Mouse (Mus musculus): ENCODE data around the gene Kdm2b.

Kdm2b gene

GRCm38 (mm10) chr5:122925534-122925958, 64.1 kb downstream of the Kdm2b start:
- DNase-seq (ENCODE audit: low spot score), result peak; percentile 52

DNA sequence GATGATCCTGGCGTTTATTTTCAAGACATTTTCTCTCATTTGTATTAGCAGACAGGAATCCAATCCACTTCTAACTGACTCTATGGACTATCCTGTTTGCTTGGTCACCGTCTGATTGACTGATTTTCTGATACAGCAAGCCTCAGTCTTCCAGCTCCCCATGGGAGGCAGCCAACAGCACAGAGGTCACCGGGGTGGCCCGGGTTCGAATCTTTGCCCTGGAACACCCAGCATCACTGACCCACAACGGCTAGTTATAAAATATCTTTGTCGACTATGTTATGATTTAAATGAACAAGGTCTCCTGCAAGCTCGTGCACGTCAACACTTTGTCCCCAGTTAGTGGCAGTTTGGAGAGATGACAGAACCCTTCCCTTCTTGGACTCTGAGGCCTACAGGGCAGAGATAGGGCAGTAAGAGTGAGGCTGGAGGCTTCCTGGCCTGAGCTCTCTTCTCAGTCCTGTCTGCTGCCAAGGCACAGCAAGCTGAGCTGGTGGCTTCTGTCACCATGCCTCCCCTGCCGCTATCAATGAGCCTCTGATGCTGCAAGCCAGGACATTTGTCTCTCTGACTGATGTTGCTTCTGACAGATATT, 65.7 kb downstream of the Kdm2b start:
- no peak for DNase-seq (ENCODE audit: low spot score)

GRCm38 (mm10) chr5:122921941-122922340, 67.7 kb downstream of the Kdm2b start:
- DNase-seq (ENCODE audit: low spot score), result no peak

DNA sequence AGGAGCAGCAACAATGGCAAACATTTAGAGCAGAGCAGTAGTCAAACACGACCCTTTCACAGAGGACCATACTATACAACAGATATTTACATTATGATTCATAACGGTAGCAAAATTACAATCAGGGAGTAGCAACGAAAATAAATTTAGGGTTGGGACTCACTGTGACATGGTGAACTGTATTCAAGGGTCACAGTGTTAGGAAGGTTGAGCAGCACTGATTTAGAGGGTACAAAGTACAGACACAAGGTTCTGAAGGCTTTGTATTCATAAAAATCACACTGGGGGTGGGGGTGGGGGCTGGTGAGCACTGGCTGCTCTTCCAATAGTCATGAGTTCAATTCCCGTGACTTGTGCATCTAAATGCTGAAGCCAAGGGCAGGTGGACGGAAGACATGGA, 69.1 kb downstream of the Kdm2b start:
- no peak for DNase-seq (ENCODE audit: low spot score)

DNA sequence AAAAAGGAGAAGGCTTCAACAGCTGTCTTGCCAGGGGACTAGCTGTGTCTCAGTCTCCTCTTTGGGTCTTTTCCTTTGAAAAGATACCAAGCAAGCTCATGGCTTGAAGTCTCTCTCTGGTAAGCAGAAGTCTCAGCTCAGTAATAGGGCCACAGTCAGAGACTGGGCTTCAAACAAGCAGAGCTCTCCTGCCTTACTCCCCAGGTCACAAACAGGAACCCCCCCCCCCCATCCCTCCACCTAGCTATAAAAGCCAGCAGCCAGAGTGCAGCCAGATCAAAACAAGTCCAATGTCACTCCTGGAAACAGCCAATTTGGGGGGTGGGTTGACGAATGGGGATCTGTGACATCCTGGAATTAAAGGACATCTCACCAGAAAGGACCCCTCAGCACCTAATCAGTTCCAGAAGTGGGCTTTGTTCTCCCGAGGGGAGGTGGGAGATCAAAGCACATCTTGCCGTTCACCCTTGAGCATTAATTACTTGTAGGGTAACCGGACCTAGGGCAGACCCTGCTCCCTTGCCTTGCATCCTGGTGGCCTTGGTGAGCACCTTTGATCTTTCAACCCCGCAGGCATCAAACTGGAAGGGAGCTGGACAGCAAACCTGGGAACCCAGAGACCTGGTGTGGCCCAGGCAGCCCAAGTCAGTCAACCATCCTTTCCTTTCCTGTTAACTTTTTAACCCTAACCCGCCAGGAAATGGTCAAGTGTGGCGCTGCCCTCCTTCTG, 71.5 kb downstream of the Kdm2b start:
- no peak for DNase-seq (ENCODE audit: low spot score)

DNA sequence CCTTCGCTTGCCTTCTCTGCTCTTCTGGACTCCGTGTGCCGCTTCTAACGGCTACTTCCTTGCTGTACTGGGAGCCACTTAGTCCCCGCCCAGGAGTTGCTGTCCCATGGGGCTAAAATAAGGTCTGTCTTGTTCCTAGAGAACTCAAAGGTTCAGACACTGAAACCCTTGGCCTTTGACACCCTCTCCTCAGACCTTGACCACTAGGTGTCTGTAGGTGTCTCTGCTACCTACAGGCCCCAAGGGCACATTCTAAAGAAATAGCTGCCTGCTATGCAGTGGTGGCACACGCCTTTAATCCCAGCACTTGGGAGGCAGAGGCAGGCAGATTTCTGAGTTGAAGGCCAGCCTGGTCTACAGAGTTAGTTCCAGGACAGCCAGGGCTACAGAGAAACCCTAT, 73.5 kb downstream of the Kdm2b start:
- DNase-seq (ENCODE audit: low spot score), result no peak

DNA sequence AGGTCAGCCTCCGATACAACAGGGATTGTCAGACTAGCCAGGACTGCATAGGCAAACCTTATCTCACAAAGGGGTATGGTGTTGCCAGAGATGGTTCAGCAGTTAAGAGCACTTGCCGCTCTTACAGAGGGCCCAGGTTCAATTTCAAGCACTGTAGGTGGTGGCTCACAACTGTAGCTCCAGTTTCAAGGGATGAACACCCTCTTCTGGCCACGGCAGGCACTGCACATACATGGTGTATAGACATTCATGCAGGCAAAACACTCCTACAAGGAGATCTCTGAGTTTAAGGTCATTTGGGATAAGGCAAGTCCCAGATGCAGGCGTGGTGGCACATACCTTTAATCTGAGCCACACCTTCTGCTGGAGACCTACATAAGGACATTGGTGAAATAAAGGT, 76.8 kb downstream of the Kdm2b start:
- no peak for DNase-seq (ENCODE audit: low spot score)

GRCm38 (mm10) chr5:122909481-122909880, 80.1 kb downstream of the Kdm2b start:
- no peak for DNase-seq (ENCODE audit: low spot score)

DNA sequence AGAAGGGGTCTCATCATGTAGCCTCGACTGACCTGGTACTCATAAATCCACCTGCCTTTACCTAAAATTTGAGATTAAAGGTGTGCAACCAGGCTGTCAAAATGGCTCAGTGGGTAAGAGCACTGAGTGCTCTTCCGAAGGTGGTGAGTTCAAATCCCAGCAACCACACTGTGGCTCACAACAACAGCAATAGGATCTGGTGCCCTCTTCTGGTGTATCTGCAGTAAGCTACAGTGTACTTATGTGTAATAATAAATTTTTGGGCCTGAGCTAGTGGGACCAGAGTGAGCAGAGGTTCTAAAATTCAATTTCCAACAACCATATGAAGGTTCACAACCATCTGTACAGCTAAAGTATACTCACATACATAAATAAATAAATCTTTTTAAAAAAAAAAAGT, 81.6 kb downstream of the Kdm2b start:
- no peak for DNase-seq (ENCODE audit: low spot score)

- no peak for DNase-seq (ENCODE audit: low spot score)
Measured at GRCm38 (mm10) chr5:122907182-122907581, 82.4 kb downstream of the Kdm2b start.

DNA sequence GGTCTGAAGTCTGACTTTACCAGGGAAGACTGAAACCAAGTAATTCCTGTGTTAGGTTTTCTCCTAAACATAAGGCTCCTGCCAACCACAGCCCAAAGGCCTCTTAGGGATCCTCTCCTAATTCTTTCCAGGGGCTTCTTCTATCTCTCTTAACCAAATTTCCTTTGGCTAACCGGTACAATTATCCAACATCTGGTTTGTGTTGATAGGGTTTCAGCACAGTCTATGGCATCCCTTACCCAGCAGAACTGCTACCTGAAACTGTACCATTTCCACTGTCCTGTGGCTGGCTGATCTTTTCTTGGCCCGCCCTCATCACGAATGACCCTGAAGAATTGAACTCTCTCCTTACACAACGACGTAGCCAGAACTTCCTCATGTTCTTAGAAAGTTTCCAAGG, 86.5 kb downstream of the Kdm2b start:
- DNase-seq (ENCODE audit: low spot score), result no peak

- DNase-seq (ENCODE audit: low spot score), result no peak
Measured at GRCm38 (mm10) chr5:122902228-122902627, 87.4 kb downstream of the Kdm2b start.

DNA sequence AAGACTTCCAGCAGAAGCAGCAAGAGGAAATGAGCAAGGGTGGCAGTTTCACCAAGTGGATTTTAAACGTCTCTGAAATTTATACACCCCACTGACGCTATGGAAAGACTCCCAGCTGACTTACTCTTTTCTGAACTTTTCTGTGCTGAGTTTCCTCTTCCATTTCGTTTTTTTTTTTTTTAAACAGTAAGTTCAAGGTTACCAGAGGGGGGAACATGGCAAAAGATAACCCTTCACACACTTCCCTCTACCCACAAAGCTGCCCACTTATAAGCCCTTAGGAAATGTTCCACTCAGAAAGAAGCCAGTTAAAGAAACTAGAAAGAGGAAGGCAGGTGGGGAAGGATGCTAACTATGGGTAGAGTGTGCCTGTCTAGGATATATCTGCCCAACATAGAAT, 88.0 kb downstream of the Kdm2b start:
- no peak for DNase-seq (ENCODE audit: low spot score)

GRCm38 (mm10) chr5:122901179-122901578, 88.4 kb downstream of the Kdm2b start:
- DNase-seq (ENCODE audit: low spot score), result no peak

DNA sequence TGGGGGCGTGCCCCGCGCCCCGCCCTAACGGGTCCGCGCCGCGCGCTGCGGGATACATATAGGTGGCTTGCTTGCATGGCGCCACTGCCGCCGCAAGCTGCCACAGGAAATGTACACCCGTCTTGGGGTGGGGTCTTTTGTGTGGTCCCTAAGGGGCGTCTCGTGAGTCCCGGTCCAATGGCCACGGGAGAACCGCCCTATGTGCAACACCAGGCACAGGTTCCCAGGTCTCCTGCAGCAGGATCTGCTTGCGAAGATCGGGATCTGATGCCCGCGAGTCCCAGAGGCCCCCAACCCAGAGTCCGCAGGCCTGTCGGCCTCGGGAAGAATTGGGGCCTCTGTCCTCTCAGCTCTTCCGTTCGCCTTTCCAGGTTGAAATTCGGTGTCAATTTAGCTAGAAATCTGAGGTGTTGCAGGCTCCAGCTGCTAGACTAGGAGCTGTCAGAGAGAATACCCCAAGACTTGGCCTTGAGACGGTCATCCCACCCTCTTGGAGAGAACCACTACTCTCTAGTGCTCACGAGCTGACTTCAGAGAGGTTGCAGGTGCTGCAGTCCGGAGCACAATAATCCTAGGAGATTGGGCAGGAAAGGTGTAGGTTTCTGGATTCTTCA, 89.0 kb downstream of the Kdm2b start:
- DNase-seq (ENCODE audit: low spot score), result no peak

DNA sequence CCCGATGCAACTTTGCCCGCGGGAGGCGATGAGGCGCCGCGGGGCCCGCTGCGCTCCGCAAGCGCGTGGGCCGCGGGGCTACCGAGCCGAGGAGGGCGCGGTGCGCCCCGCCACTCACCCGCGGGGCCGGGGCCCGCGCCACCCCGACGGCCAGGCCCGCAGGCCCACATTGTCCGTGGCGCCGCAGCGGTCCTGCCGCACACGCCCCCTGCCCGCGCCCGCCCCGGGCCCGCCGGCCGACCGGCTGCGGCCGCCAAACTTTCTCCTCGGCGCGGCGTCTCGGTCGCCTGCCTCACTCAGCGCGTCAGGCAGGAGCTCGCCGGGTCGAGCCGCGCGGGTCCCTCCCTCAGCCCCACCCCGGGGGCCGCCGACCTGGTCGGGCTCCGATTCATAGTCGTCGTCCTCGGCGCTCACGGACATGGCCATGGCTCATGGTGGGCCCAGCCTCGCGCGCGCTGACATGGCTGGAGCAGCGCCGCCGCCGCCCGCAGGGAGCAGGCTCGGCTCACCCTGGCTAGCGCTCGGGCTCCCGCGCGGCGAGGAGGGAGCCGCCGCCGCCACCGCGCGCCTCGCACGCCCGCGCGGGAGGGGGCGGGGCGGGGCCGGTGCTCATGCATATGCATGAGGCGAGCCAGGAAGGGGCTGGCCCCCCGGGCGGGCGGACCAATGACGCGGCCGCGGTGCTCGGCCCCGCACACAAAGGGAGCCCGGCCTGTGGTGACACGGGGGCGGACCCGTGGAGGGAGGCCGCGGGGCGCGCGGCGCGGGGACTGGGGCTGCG, 89.7 kb downstream of the Kdm2b start:
- DNase-seq (ENCODE audit: low spot score), result peak; percentile 75

DNA sequence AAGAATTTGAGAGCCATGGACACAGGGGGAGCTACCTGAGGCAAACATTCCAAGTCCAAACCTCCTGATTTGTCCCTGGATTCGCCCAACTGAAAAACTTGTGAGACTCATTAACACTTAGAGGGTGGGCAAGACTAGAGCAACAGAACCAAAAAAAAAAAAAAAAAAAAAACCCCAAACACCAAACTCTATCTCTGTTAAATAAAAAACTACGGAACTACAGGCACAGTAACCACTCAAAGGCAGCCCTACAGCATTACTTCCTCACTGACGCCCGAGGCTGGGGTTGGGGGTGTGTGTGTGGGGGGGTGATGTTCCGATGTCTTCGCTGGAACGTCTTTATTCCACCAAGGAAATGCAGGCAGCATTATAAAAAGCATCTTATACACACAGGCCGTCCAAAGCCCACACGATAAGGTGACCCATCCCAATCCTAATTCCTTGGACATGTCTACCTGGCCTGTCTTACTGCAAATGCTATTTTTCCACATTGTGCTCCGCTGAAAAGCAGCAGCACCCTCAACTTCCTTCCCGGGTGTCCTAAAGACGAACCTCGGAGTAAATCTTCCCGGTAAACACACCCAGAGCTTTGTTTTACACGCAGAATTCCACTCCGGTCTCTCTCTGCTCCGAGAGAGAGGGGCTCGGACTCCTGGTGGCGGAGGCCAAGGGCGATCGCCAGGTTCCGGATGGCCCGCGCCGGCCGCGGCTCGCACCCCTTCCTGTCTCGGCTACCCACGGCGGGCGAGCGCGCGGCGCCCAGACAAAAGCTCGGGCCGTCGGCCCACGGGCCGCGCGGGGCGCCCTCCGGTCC, 90.5 kb downstream of the Kdm2b start:
- DNase-seq (ENCODE audit: low spot score), result no peak

DNA sequence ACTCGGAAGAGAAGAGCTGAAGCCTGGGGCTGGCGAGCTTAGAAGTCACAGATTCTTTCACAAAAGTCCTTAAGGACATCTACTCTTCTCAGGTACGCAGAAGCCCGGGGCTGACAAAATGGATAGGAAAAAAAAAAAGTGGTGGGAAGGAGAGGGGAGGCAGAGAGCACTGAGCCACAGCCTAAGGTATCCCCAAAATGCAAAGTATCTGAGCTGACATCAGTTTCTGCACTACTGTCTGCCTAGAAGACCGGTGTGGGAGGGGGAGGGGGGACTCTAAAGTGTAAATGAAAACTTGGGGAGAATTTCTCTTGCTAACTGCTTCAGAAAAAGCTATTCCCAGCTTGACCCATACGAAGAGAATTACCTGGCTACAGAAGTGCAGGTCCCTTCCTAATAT, 91.5 kb downstream of the Kdm2b start:
- no peak for DNase-seq (ENCODE audit: low spot score)

- DNase-seq (ENCODE audit: low spot score), result no peak
Measured at GRCm38 (mm10) chr5:122894821-122895220, 94.8 kb downstream of the Kdm2b start.

- DNase-seq (ENCODE audit: low spot score), result peak; percentile 48
Measured at GRCm38 (mm10) chr5:122894007-122894637, 95.5 kb downstream of the Kdm2b start.

- no peak for DNase-seq (ENCODE audit: low spot score)
Measured at GRCm38 (mm10) chr5:122893270-122893669, 96.4 kb downstream of the Kdm2b start.

Data from ovary, postnatal 14 days (tissue).